Mouse (Mus musculus): ENCODE measurements around the gene Sowaha.
"Not testable (repeated sequence)": the region's sequence is repeated elsewhere in the genome, so short reads cannot be mapped to it uniquely, and the experiment has no call there.

Gene Sowaha

DNA sequence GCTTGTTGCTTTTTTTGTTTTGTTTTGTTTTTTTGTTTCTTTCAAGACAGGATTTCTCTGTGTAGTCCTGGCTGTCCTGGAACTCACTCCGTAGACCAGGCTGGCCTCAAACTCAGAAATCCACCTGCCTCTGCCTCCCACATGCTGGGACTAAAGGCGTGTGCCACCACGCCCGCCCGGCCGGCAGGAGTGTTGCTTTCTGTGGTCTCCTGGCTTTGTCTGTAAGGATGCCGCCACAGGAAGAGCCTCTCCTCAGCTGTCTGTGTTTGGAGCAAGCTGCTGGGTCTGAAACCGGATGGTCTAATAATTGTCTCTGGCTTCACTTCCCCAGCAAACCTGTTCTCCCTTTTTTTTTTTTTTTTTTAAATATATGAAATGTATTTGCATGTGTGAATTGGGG lies 44.6 kb downstream of the Sowaha start:
- no peak for DNase-seq

DNA sequence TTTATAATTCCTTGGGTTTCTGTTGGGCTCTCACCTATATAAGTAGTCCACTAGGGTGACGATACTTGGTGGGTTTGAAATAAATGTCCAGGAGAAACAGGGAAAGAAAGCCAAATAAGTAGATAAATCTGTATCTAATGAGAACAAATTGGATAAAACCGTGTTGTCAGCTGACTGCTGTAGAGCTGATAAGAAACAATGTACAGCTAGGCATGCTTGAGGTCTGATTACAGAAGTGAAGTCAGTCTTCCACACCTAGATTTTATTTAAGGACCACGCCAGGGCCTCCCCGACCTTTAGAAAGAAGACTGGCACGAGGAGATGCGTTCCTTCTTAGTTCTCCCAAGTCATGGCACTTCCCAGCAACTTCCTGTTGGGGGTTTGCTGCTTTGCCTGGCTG lies 47.0 kb downstream of the Sowaha start:
- DNase-seq, result no peak

DNA sequence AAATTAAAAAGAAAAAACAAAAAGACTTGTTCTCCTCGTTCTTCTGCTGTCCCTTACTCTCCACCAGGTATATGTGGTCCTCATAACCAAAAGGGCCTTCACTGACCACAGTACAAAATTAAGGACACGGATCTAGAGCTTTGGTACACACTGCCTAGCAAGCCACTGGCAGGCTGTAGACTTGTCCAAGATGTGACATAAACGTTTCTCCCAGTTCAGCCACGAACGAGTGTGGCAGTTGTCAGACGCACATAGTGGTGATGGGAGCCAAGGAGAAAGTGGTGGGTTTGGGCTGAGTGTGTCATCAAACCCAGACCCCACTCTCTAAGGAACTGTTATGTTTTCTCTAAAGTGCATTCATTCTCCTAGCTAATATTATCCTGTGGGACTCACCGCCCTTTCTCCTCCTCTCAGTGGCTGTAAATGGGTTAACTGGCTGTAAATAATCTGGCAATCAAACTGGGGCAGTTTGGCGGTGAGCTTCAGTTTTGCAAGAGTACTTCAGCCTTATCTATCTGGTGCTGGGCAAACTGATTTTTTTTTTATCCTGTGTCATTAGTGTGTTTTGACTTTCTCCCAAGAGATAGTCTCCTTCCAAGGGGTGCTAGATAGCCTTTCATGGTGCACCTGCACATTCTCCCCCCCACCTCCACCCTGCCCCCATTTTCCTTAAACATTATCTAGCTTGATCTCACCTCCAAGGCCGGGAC lies 48.6 kb downstream of the Sowaha start:
- no peak for DNase-seq

- peak; percentile 100 for DNase-seq
These were observed 49.3 kb downstream of the Sowaha start, which contains the start of the genes Uqcrq and Gdf9 for GRCm38 (mm10) chr11:53430670-53431346. Gene Uqcrq, minus strand, starts transcription at chr11:53430831. Gene Gdf9, plus strand, starts transcription at chr11:53431023.

- no peak for DNase-seq
These were observed 49.8 kb downstream of the Sowaha start for GRCm38 (mm10) chr11:53430300-53430669.

GRCm38 (mm10) chr11:53429182-53429581 lies 50.9 kb downstream of the Sowaha start:
- DNase-seq, result no peak

- DNase-seq, result no peak
These were observed 51.4 kb downstream of the Sowaha start for GRCm38 (mm10) chr11:53428716-53429057.

- DNase-seq, result no peak
These were observed 51.9 kb downstream of the Sowaha start for GRCm38 (mm10) chr11:53427993-53428715.

DNA sequence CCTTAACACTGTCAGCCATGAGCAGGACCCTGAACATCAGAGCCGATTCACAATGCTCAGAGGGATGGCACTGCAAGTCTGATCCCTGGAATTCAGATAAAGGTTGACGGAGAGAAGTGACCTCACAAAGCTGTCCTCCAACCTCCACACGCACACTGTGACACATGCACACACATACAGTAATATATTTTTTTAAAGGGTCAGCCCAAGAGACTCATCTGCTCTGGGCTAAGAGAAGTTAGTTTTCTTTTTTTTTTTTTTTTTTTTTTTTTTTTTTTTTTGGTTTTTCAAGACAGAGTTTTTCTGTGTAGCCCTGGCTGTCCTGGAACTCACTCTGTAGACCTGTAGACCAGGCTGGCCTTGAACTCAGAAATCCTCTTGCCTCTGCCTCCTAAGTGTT lies 53.2 kb downstream of the Sowaha start:
- DNase-seq, result not testable (repeated sequence)

Data from layer of hippocampus, adult 9-11 months (tissue).